Comparison of ENCODE assay signal across 8 mouse cellular contexts in genomic region chr7:88277858-88278627, GRCm38 (mm10). TPM values are rescaled to one million over a fixed set of nuclear protein-coding genes. Genes with fewer than 3 reads are reported as not detected.
A peak's percentile ranks its signal among the peaks of the same experiment; 100 is the strongest.
DNase-seq lines count a peak whose midpoint lies in the region; ATAC-seq and TF ChIP-seq lines count a peak whose summit lies in the region.

Ctsc (plus strand) TSS chr7:88278085.

- intact Hi-C loops in heart, postnatal 14 days (cut with DNase I): no loop called here

- TF ChIP-seq EP300 in CH12.LX (IDR thresholded peaks at IDR 0.05; ENCODE audit: low read length): no peak
- TF ChIP-seq EP300 in liver, postnatal 0 days (IDR thresholded peaks at IDR 0.05; ENCODE audit: low read depth): 0 out of 2 replicates have a peak, but pooled peaks have one; percentile 25

- H3K4me2 ChIP-seq in CH12.LX (ENCODE audit: insufficient read depth, low read depth, poor library complexity, severe bottlenecking): peak within 1 kb of the TSS; percentile 93
- H3K4me2 ChIP-seq in forebrain, embryonic 15.5 days (replicated peaks): peak within 1 kb of the TSS; percentile 89
- peak within 1 kb of the TSS; percentile 69 for H3K4me2 ChIP-seq in liver, postnatal 0 days (ENCODE audit: low read depth, low read length)
- peak within 1 kb of the TSS; percentile 78 for H3K4me2 ChIP-seq in neural tube, embryonic 13.5 days

- peak in 1 of 2 experiments; percentile 57; a peak in 2 of 4 replicates for TF ChIP-seq CTCF in CH12.LX (conservative IDR thresholded peaks at IDR 0.05 in 1 of 2, IDR thresholded peaks at IDR 0.05 in 1 of 2; ENCODE audit: low read depth in 2 of 2, low read length in 2 of 2)
- TF ChIP-seq CTCF in liver, postnatal 0 days (IDR thresholded peaks at IDR 0.05; ENCODE audit: low read depth): peak; percentile 35
- TF ChIP-seq CTCF in testis, adult 2 months (IDR thresholded peaks at IDR 0.05; ENCODE audit: control insufficient read depth, insufficient read depth, insufficient replicate concordance, low read depth, low read length): no peak

- no peaks in the 10 kb centered on the region for H3K27me3 ChIP-seq in CH12.LX (replicated peaks)
- H3K27me3 ChIP-seq in forebrain, embryonic 15.5 days: no peaks in the 10 kb centered on the region
- H3K27me3 ChIP-seq in liver, postnatal 0 days (ENCODE audit: insufficient read depth, low read length): no peaks in the 10 kb centered on the region
- no peaks in the 10 kb centered on the region for H3K27me3 ChIP-seq in neural tube, embryonic 13.5 days
- H3K27me3 ChIP-seq in testis, adult 2 months (ENCODE audit: control insufficient read depth, insufficient read depth, low read length): no peaks in the 10 kb centered on the region

- in situ Hi-C loops in CH12.LX (cut with MboI; ENCODE audit: low pct_ligation_motif_present, low pct_unique_long_range_greater_than_20kb, low sequenced_read_pairs): no loop called here

- peaks cover 23% of the 10 kb centered on the region for H3K79me2 ChIP-seq in CH12.LX (replicated peaks; ENCODE audit: control insufficient read depth, extremely low read depth, insufficient read depth, poor library complexity, severe bottlenecking)

- peak; percentile 99 for DNase-seq in CH12.LX (ENCODE audit: extremely low read depth)
- peak; percentile 3 for DNase-seq in cerebellum, adult 11-12 months
- peak; percentile 70 to 73 for DNase-seq in heart, postnatal 14 days
- DNase-seq in layer of hippocampus, adult 11-12 months (ENCODE audit: low spot score): peak; percentile 76
- DNase-seq in liver, postnatal 0 days: peak; percentile 84

- peak; percentile 49 for TF ChIP-seq RAD21 in CH12.LX (IDR thresholded peaks at IDR 0.05; ENCODE audit: low read depth, low read length)

- peaks cover 6 to 15% of the 10 kb centered on the region in 2 experiments for H3K36me3 ChIP-seq in CH12.LX (replicated peaks in 1 of 2; ENCODE audit: control insufficient read depth in 1 of 2, insufficient read depth in 1 of 2, low read length in 1 of 2)
- H3K36me3 ChIP-seq in forebrain, embryonic 15.5 days: no peaks in the 10 kb centered on the region
- H3K36me3 ChIP-seq in liver, postnatal 0 days (replicated peaks; ENCODE audit: insufficient read depth, low read length): no peaks in the 10 kb centered on the region
- H3K36me3 ChIP-seq in neural tube, embryonic 13.5 days: no peaks in the 10 kb centered on the region
- no peaks in the 10 kb centered on the region for H3K36me3 ChIP-seq in testis, adult 2 months (ENCODE audit: control insufficient read depth, insufficient read depth, low read length)

- ATAC-seq in forebrain, embryonic 15.5 days (replicated peaks): peak; percentile 90
- ATAC-seq in liver, postnatal 0 days: peak; percentile 90
- peak; percentile 88 for ATAC-seq in neural tube, embryonic 13.5 days (ENCODE audit: low read depth)

- H3K9me3 ChIP-seq in CH12.LX (replicated peaks; ENCODE audit: low read length): no peaks in the 10 kb centered on the region
- H3K9me3 ChIP-seq in forebrain, embryonic 15.5 days: no peaks in the 10 kb centered on the region
- H3K9me3 ChIP-seq in liver, postnatal 0 days (ENCODE audit: low read length): no peaks in the 10 kb centered on the region
- H3K9me3 ChIP-seq in neural tube, embryonic 13.5 days: no peaks in the 10 kb centered on the region

- WGBS in forebrain, embryonic 15.5 days: 2% methylated on average over 34 of the region's 34 CpGs
- 2% methylated on average over 34 of the region's 34 CpGs for WGBS in liver, postnatal 0 days (ENCODE audit: insufficient replicate concordance)
- 3% methylated on average over 34 of the region's 34 CpGs for WGBS in neural tube, embryonic 13.5 days

- H3K27ac ChIP-seq in CH12.LX (ENCODE audit: insufficient read depth, low read depth): peak within 1 kb of the TSS; percentile 89
- no peak within 1 kb of the TSS for H3K27ac ChIP-seq in forebrain, embryonic 15.5 days (replicated peaks)
- peak within 1 kb of the TSS; percentile 58 for H3K27ac ChIP-seq in liver, postnatal 0 days (ENCODE audit: low read depth)
- no peak within 1 kb of the TSS for H3K27ac ChIP-seq in neural tube, embryonic 13.5 days (replicated peaks)
- no peak within 1 kb of the TSS for H3K27ac ChIP-seq in testis, adult 2 months (ENCODE audit: control insufficient read depth, insufficient read depth, low read depth, low read length)

- H3K9ac ChIP-seq in CH12.LX (ENCODE audit: insufficient read depth, low read depth): peak within 1 kb of the TSS; percentile 92
- peak within 1 kb of the TSS; percentile 43 for H3K9ac ChIP-seq in forebrain, embryonic 15.5 days (replicated peaks)
- H3K9ac ChIP-seq in liver, postnatal 0 days (replicated peaks): peak within 1 kb of the TSS; percentile 47
- peak within 1 kb of the TSS; percentile 65 for H3K9ac ChIP-seq in neural tube, embryonic 13.5 days

- dilution Hi-C loops in CH12.LX (cut with MboI; ENCODE audit: extremely low pct_ligation_motif_present, extremely low pct_unique_long_range_greater_than_20kb, low sequenced_read_pairs): no loop called here

- TF ChIP-seq POLR2A in CH12.LX (IDR thresholded peaks at IDR 0.05; ENCODE audit: low read depth, low read length): peak; percentile 100
- TF ChIP-seq POLR2A in testis, adult 2 months (IDR thresholded peaks at IDR 0.05; ENCODE audit: control insufficient read depth, low read depth, low read length): 0 out of 2 replicates have a peak, but pooled peaks have one; percentile 21

- H3K4me1 ChIP-seq in CH12.LX (ENCODE audit: control insufficient read depth in 1 of 2, insufficient read depth in 2 of 2): peaks cover 0 to 39% of the 10 kb centered on the region in 2 experiments; a peak in 2 of 4 replicates
- peaks cover 8% of the 10 kb centered on the region for H3K4me1 ChIP-seq in forebrain, embryonic 15.5 days
- H3K4me1 ChIP-seq in liver, postnatal 0 days (ENCODE audit: insufficient read depth): peaks cover 8% of the 10 kb centered on the region
- peaks cover 11% of the 10 kb centered on the region for H3K4me1 ChIP-seq in neural tube, embryonic 13.5 days (replicated peaks)
- H3K4me1 ChIP-seq in testis, adult 2 months (ENCODE audit: control insufficient read depth, insufficient read depth, low read length): peaks cover 5% of the 10 kb centered on the region

- H3K4me3 ChIP-seq in CH12.LX (replicated peaks in 1 of 3; ENCODE audit: low read depth in 2 of 3, low read length in 2 of 3, poor library complexity in 1 of 3): peak within 1 kb of the TSS; percentile 63 to 100 (median 83)
- peak within 1 kb of the TSS; percentile 47 for H3K4me3 ChIP-seq in forebrain, embryonic 15.5 days
- peak within 1 kb of the TSS; percentile 48 for H3K4me3 ChIP-seq in liver, postnatal 0 days (ENCODE audit: low read depth, low read length)
- peak within 1 kb of the TSS; percentile 45 for H3K4me3 ChIP-seq in neural tube, embryonic 13.5 days
- peak within 1 kb of the TSS; percentile 66 for H3K4me3 ChIP-seq in testis, adult 2 months (ENCODE audit: control insufficient read depth, low read depth, low read length)

TF ChIP-seq in CH12.LX, 34 proteins besides CTCF, POLR2A, EP300 and RAD21 (continues in another document):
- TF ChIP-seq MAX (IDR thresholded peaks at IDR 0.05; ENCODE audit: low read length) (peak; percentile 94), POLR2AphosphoS2 (IDR thresholded peaks at IDR 0.05; ENCODE audit: low read depth, low read length) (peak; percentile 94), IRF4 (IDR thresholded peaks at IDR 0.05; ENCODE audit: low read depth, low read length) (peak; percentile 69), UBTF (IDR thresholded peaks at IDR 0.05; ENCODE audit: low read depth, low read length) (no peak; the same call in 1 of the 2 replicates), SMC3 (IDR thresholded peaks at IDR 0.05; ENCODE audit: low read depth, low read length) (peak; percentile 43), ZNF384 (IDR thresholded peaks at IDR 0.05; ENCODE audit: low read depth, low read length) (no peak; the same call in 1 of the 2 replicates), SIN3A (IDR thresholded peaks at IDR 0.05; ENCODE audit: low read length) (peak; percentile 90; the same call in 1 of the 2 replicates), JUN (IDR thresholded peaks at IDR 0.05; ENCODE audit: insufficient read depth, low read depth, low read length) (0 out of 2 replicates have a peak, but pooled peaks have one; percentile 1), ETS1 (conservative IDR thresholded peaks at IDR 0.05; ENCODE audit: low read depth, low read length) (peak; percentile 61), ZC3H11A (IDR thresholded peaks at IDR 0.05; ENCODE audit: low read depth, low read length) (no peak), MAFK (IDR thresholded peaks at IDR 0.05; ENCODE audit: insufficient replicate concordance, low read length) (no peak), NELFE (IDR thresholded peaks at IDR 0.05; ENCODE audit: low read depth, low read length) (peak; percentile 98), CHD2 (IDR thresholded peaks at IDR 0.05; ENCODE audit: low read length) (peak; percentile 87), MYC (IDR thresholded peaks at IDR 0.05; ENCODE audit: low read depth, low read length) (peak; percentile 92), USF1 (IDR thresholded peaks at IDR 0.05; ENCODE audit: low read depth, low read length) (no peak; the same call in 1 of the 2 replicates), RCOR1 (conservative IDR thresholded peaks at IDR 0.05; ENCODE audit: low read depth, low read length) (no peak; the same call in 1 of the 2 replicates), TCF12 (IDR thresholded peaks at IDR 0.05; ENCODE audit: low read depth, low read length) (peak; percentile 88), MXI1 (IDR thresholded peaks at IDR 0.05; ENCODE audit: low read depth, low read length) (peak; percentile 93), ZMIZ1 (IDR thresholded peaks at IDR 0.05; ENCODE audit: low read depth, low read length) (peak; percentile 98), BHLHE40 (IDR thresholded peaks at IDR 0.05; ENCODE audit: low read depth, low read length) (peak; percentile 89), GABPA (IDR thresholded peaks at IDR 0.05; ENCODE audit: insufficient replicate concordance, low read depth, low read length) (no peak), CHD1 (IDR thresholded peaks at IDR 0.05; ENCODE audit: low read depth, low read length) (no peak; the same call in none of the 2 replicates), TBP (conservative IDR thresholded peaks at IDR 0.05; ENCODE audit: low read depth, low read length) (peak; percentile 96), E2F4 (IDR thresholded peaks at IDR 0.05; ENCODE audit: insufficient replicate concordance, low read depth, low read length) (peak; percentile 68; the same call in 1 of the 2 replicates)

RNA-seq across cellular contexts. Expression of gene Ctsc, which starts in this region (rescaled TPM):
- total RNA-seq in CH12.LX (2012; rRNA removed): 84.8 and 119 TPM in 2 replicates
- 261 and 286 TPM in 2 replicates for total RNA-seq in CH12.LX (2014; rRNA removed)
- polyA plus RNA-seq in CH12.LX (2012; ENCODE audit: insufficient read length, low read depth): 191 and 207 TPM in 2 replicates
- 10.7 and 11.6 TPM in 2 replicates for polyA plus RNA-seq in forebrain, embryonic 15.5 days (2015; fragmentation: Nextera tagmentation; extraction: Ambion mirVana)
- total RNA-seq in heart, postnatal 14 days (2021): 10 to 100 TPM; 27.6 TPM
- polyA plus RNA-seq in liver, postnatal 0 days (2015; fragmentation: Nextera tagmentation; extraction: Ambion mirVana): 63.9 and 66.5 TPM in 2 replicates
- polyA plus RNA-seq in neural tube, embryonic 13.5 days (2015; fragmentation: Nextera tagmentation; extraction: Ambion mirVana): 18.7 and 21.4 TPM in 2 replicates
- 2.3 and 2.4 TPM in 2 replicates for polyA plus RNA-seq in testis, adult 2 months (2012; rRNA removed)

Comparison
In these comparisons a context has a peak if more than half of its experiments do, and no peak if none do; other contexts are left out.
1. DNase-seq: peak in every context shown above with its lines; median percentile 99 in CH12.LX; 84 in liver, postnatal 0 days; 76 in layer of hippocampus, adult 11-12 months; 72 in heart, postnatal 14 days; 3 in cerebellum, adult 11-12 months.
2. H3K27ac ChIP-seq: peak in CH12.LX (single experiment) and liver, postnatal 0 days (single experiment); none in forebrain, embryonic 15.5 days (single experiment), neural tube, embryonic 13.5 days (single experiment) and testis, adult 2 months (single experiment).
3. Peak in every context shown above with its lines, with median percentiles within 50 percentile points of each other: H3K4me2 ChIP-seq, H3K4me3 ChIP-seq, H3K9ac ChIP-seq and ATAC-seq.